In the genomic region with DNA sequence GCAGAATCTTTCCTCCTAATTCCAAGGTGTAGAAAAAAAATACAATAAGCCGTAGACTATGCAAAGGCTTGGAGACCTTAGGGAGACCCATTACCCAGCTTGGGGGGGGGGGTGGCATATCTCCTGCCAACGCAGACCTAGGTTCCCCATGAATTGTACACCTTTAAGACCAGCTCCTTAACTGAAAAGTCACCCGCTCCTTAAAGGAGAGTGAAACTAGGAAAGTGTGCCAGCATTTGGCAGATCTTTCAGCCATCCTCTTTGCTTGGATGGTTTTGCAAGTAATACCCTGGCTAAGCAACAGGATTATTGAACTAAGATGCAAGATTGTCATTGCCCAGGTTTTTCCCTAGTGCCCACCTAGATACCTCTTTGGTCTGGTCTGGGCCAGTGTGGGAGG, we compare ENCODE assay signal across 8 mouse cellular contexts. TPM values are rescaled to one million over a fixed set of nuclear protein-coding genes. Genes with fewer than 3 reads are reported as not detected.
DNase-seq lines count a peak whose midpoint lies in the region; ATAC-seq and TF ChIP-seq lines count a peak whose summit lies in the region.

No protein-coding gene starts in this region.

- H3K4me3 ChIP-seq in heart, embryonic 10.5 days: peak overlapping the region; percentile 70
- H3K4me3 ChIP-seq in MEL (ENCODE audit: control insufficient read depth in 1 of 2, insufficient read depth in 1 of 2, low read depth in 2 of 2, low read length in 2 of 2): peak overlapping the region in 1 of 2 experiments; percentile 48; a peak in 1 of 4 replicates
- peak overlapping the region; percentile 55 for H3K4me3 ChIP-seq in forebrain, embryonic 16.5 days (replicated peaks; ENCODE audit: low read length)
- H3K4me3 ChIP-seq in liver, postnatal 0 days (ENCODE audit: low read depth, low read length): peak overlapping the region; percentile 52

- no peak for TF ChIP-seq CTCF in MEL (IDR thresholded peaks at IDR 0.05 in 2 of 3, conservative IDR thresholded peaks at IDR 0.05 in 1 of 3; ENCODE audit: control insufficient read depth in 1 of 3, insufficient read depth in 1 of 3, low read depth in 2 of 3, low read length in 3 of 3, poor library complexity in 1 of 3, severe bottlenecking in 1 of 3)
- no peak for TF ChIP-seq CTCF in liver, postnatal 0 days (IDR thresholded peaks at IDR 0.05; ENCODE audit: low read depth)

- TF ChIP-seq POLR2A in MEL (IDR thresholded peaks at IDR 0.05; ENCODE audit: control insufficient read depth in 1 of 2, insufficient read depth in 1 of 2, low read depth in 1 of 2, low read length in 2 of 2, poor library complexity in 1 of 2): no peak

- no peak for TF ChIP-seq RAD21 in MEL (IDR thresholded peaks at IDR 0.05; ENCODE audit: low read depth, low read length)

- H3K79me2 ChIP-seq in MEL (ENCODE audit: control insufficient read depth, insufficient read depth, low read length, poor library complexity): no peaks in the 10 kb centered on the region; the same call in 1 of the 2 replicates

- intact Hi-C loops in heart, postnatal 10 days (cut with DNase I): no loop called here
- intact Hi-C loops in left cerebral cortex, postnatal 14 days (cut with DNase I): no loop called here

- H3K9ac ChIP-seq in MEL (ENCODE audit: control insufficient read depth, low read depth, low read length, poor library complexity, severe bottlenecking): peak overlapping the region; percentile 62; the same call in 1 of the 2 replicates
- H3K9ac ChIP-seq in forebrain, embryonic 16.5 days (replicated peaks; ENCODE audit: low read depth, low read length): peak overlapping the region; percentile 72
- 0 out of 2 replicates have a peak overlapping the region, but pooled peaks have one; percentile 42 for H3K9ac ChIP-seq in liver, postnatal 0 days (replicated peaks)

- H3K27me3 ChIP-seq in heart, embryonic 10.5 days (ENCODE audit: insufficient read depth, poor library complexity, severe bottlenecking): no peaks in the 10 kb centered on the region
- no peaks in the 10 kb centered on the region; a peak in 1 of 4 replicates for H3K27me3 ChIP-seq in MEL (ENCODE audit: control insufficient read depth in 1 of 2, insufficient read depth in 2 of 2, low read length in 2 of 2)
- H3K27me3 ChIP-seq in forebrain, embryonic 16.5 days (replicated peaks; ENCODE audit: control insufficient read depth, insufficient read depth, low read length): no peaks in the 10 kb centered on the region
- no peaks in the 10 kb centered on the region for H3K27me3 ChIP-seq in liver, postnatal 0 days (ENCODE audit: insufficient read depth, low read length)

- no peaks in the 10 kb centered on the region for H3K9me3 ChIP-seq in heart, embryonic 10.5 days
- no peaks in the 10 kb centered on the region for H3K9me3 ChIP-seq in MEL (replicated peaks; ENCODE audit: insufficient read depth, low read length)
- H3K9me3 ChIP-seq in forebrain, embryonic 16.5 days (ENCODE audit: control insufficient read depth, low read length): no peaks in the 10 kb centered on the region
- no peaks in the 10 kb centered on the region for H3K9me3 ChIP-seq in liver, postnatal 0 days (ENCODE audit: low read length)

- H3K27ac ChIP-seq in heart, embryonic 10.5 days: peak overlapping the region; percentile 97
- H3K27ac ChIP-seq in MEL (ENCODE audit: control insufficient read depth, low read depth, low read length): no peak overlapping the region
- H3K27ac ChIP-seq in forebrain, embryonic 16.5 days (ENCODE audit: low read length): peak overlapping the region; percentile 58; the same call in 1 of the 2 replicates
- no peak overlapping the region for H3K27ac ChIP-seq in liver, postnatal 0 days (ENCODE audit: low read depth)

- no peaks in the 10 kb centered on the region for H3K36me3 ChIP-seq in heart, embryonic 10.5 days
- peaks cover 0 to 3% of the 10 kb centered on the region in 2 experiments; a peak in 1 of 4 replicates for H3K36me3 ChIP-seq in MEL (ENCODE audit: control insufficient read depth in 1 of 2, insufficient read depth in 2 of 2, low read length in 2 of 2)
- H3K36me3 ChIP-seq in forebrain, embryonic 16.5 days (ENCODE audit: control insufficient read depth, insufficient read depth): no peaks in the 10 kb centered on the region
- H3K36me3 ChIP-seq in liver, postnatal 0 days (replicated peaks; ENCODE audit: insufficient read depth, low read length): no peaks in the 10 kb centered on the region

- 0 out of 2 replicates have a peak, but pooled peaks have one; percentile 0 for ATAC-seq in forebrain, embryonic 16.5 days
- ATAC-seq in liver, postnatal 0 days: no peak

- no peak for TF ChIP-seq EP300 in MEL (IDR thresholded peaks at IDR 0.05; ENCODE audit: low read depth in 1 of 2, low read length in 2 of 2)
- TF ChIP-seq EP300 in liver, postnatal 0 days (IDR thresholded peaks at IDR 0.05; ENCODE audit: low read depth): no peak

- peaks cover 20% of the 10 kb centered on the region for H3K4me1 ChIP-seq in heart, embryonic 10.5 days
- peaks cover 0 to 8% of the 10 kb centered on the region in 2 experiments; a peak in 2 of 4 replicates for H3K4me1 ChIP-seq in MEL (ENCODE audit: control insufficient read depth in 1 of 2, insufficient read depth in 2 of 2, low read length in 2 of 2)
- peaks cover 9% of the 10 kb centered on the region for H3K4me1 ChIP-seq in forebrain, embryonic 16.5 days (replicated peaks; ENCODE audit: control insufficient read depth, insufficient read depth, low read length)
- H3K4me1 ChIP-seq in liver, postnatal 0 days (ENCODE audit: insufficient read depth): peaks cover 7% of the 10 kb centered on the region

- 63% methylated on average over 3 of the region's 3 CpGs for WGBS in heart, embryonic 10.5 days
- WGBS in forebrain, embryonic 16.5 days: 60% methylated on average over 3 of the region's 3 CpGs
- 70% methylated on average over 3 of the region's 3 CpGs for WGBS in liver, postnatal 0 days (ENCODE audit: insufficient replicate concordance)

- peak overlapping the region; percentile 56 for H3K4me2 ChIP-seq in forebrain, embryonic 16.5 days (ENCODE audit: low read length)
- peak overlapping the region; percentile 77 for H3K4me2 ChIP-seq in liver, postnatal 0 days (ENCODE audit: low read depth, low read length)

- no peak for DNase-seq in heart, embryonic 10.5 days (ENCODE audit: low spot score)
- no peak for DNase-seq in heart, postnatal 10 days
- no peak for DNase-seq in MEL (ENCODE audit: low read depth, low spot score)
- no peak for DNase-seq in liver, postnatal 0 days
- DNase-seq in left cerebral cortex, postnatal 14 days (ENCODE audit: low spot score in 2 of 2): no peak
- no peak for DNase-seq in retina, embryonic 14.5 days (ENCODE audit: low spot score)
- no peak for DNase-seq in embryo, embryonic 10 days (ENCODE audit: low spot score)

TF ChIP-seq in MEL, 35 proteins besides CTCF, POLR2A, EP300 and RAD21:
- no peak for TF ChIP-seq GABPA (IDR thresholded peaks at IDR 0.05; ENCODE audit: low read depth, low read length)

RNA-seq across cellular contexts. Expression of gene Stk32c, which starts 0.6 kb away (rescaled TPM):
- not detected in 2 replicates for polyA plus RNA-seq in heart, embryonic 10.5 days (2016; fragmentation: Nextera tagmentation; extraction: Ambion mirVana)
- total RNA-seq in heart, postnatal 10 days (2021): 1 to 10 TPM; 2.8 to 4.6 TPM
- 0.07 TPM in 1 of 2 replicates, not detected in the other for total RNA-seq in MEL (2012; rRNA removed)
- polyA plus RNA-seq in MEL (2012; ENCODE audit: insufficient read depth in 1 of 2, insufficient read length in 2 of 2, low read depth in 1 of 2, low replicate concordance in 2 of 2, missing spikeins in 1 of 2): under 1 TPM in 1 of 2 experiments, not detected in 1; 0.21 TPM
- 1.3 and 2.3 TPM in 2 replicates for polyA plus RNA-seq in forebrain, embryonic 16.5 days (2015; fragmentation: Nextera tagmentation; extraction: Ambion mirVana)
- not detected in 2 replicates for polyA plus RNA-seq in liver, postnatal 0 days (2015; fragmentation: Nextera tagmentation; extraction: Ambion mirVana)
- 100 to 1,000 TPM; 129 to 146 TPM for total RNA-seq in left cerebral cortex, postnatal 14 days (2021)

RNA-seq across cellular contexts. Expression of gene Lrrc27, which starts 1.0 kb away (rescaled TPM):
- 4.5 TPM in 2 replicates for polyA plus RNA-seq in heart, embryonic 10.5 days (2016; fragmentation: Nextera tagmentation; extraction: Ambion mirVana)
- total RNA-seq in heart, postnatal 10 days (2021): 10 to 100 TPM in 1 of 2 experiments, 1 to 10 TPM in 1; 9.3 to 10.0 TPM
- 0.54 and 1.0 TPM in 2 replicates for total RNA-seq in MEL (2012; rRNA removed)
- 1 to 10 TPM in 1 of 2 experiments, not detected in 1; 1.3 TPM for polyA plus RNA-seq in MEL (2012; ENCODE audit: insufficient read depth in 1 of 2, insufficient read length in 2 of 2, low read depth in 1 of 2, low replicate concordance in 2 of 2, missing spikeins in 1 of 2)
- 3.6 and 4.6 TPM in 2 replicates for polyA plus RNA-seq in forebrain, embryonic 16.5 days (2015; fragmentation: Nextera tagmentation; extraction: Ambion mirVana)
- 0.43 and 0.78 TPM in 2 replicates for polyA plus RNA-seq in liver, postnatal 0 days (2015; fragmentation: Nextera tagmentation; extraction: Ambion mirVana)
- total RNA-seq in left cerebral cortex, postnatal 14 days (2021): 1 to 10 TPM; 5.9 to 6.0 TPM

RNA-seq across cellular contexts. Expression of gene Pwwp2b, which starts 34.5 kb away (rescaled TPM):
- polyA plus RNA-seq in heart, embryonic 10.5 days (2016; fragmentation: Nextera tagmentation; extraction: Ambion mirVana): 10.5 and 11.1 TPM in 2 replicates
- total RNA-seq in heart, postnatal 10 days (2021): 1 to 10 TPM; 8.1 to 9.8 TPM
- total RNA-seq in MEL (2012; rRNA removed): 1.2 and 1.9 TPM in 2 replicates
- polyA plus RNA-seq in MEL (2012; ENCODE audit: insufficient read depth in 1 of 2, insufficient read length in 2 of 2, low read depth in 1 of 2, low replicate concordance in 2 of 2, missing spikeins in 1 of 2): 1 to 10 TPM in 1 of 2 experiments, not detected in 1; 4.3 TPM
- 5.9 and 7.7 TPM in 2 replicates for polyA plus RNA-seq in forebrain, embryonic 16.5 days (2015; fragmentation: Nextera tagmentation; extraction: Ambion mirVana)
- polyA plus RNA-seq in liver, postnatal 0 days (2015; fragmentation: Nextera tagmentation; extraction: Ambion mirVana): 1.3 and 1.5 TPM in 2 replicates
- 10 to 100 TPM; 10.4 to 10.9 TPM for total RNA-seq in left cerebral cortex, postnatal 14 days (2021)

Comparison
In these comparisons a context has a peak if more than half of its experiments do, and no peak if none do; other contexts are left out.
1. H3K27ac ChIP-seq: peak in heart, embryonic 10.5 days (single experiment) and forebrain, embryonic 16.5 days (single experiment); none in MEL (single experiment) and liver, postnatal 0 days (single experiment).
2. Peak in every context shown above with its lines, with median percentiles within 50 percentile points of each other: H3K9ac ChIP-seq.